Mouse (Mus musculus) cerebellum, adult 2 months (tissue): Measurements from ENCODE around the gene Frg2f1.

Source experiments
- CTCF ChIP-seq: fragments of 200-500 bp; IDR thresholded peaks from 2 replicates; pipeline ENCODE4 v1.5.1; 2011; ENCODE audit warnings: low read depth, mild to moderate bottlenecking, control low read depth, low read length, moderate library complexity, borderline replicate concordance; ENCODE audit not compliant: insufficient read depth
- POLR2A ChIP-seq: fragments of 200-500 bp; IDR thresholded peaks from 2 replicates; pipeline ENCODE4 v1.6.1; 2011; ENCODE audit warnings: low read length, control low read depth, borderline replicate concordance; ENCODE audit not compliant: insufficient read depth

DNA sequence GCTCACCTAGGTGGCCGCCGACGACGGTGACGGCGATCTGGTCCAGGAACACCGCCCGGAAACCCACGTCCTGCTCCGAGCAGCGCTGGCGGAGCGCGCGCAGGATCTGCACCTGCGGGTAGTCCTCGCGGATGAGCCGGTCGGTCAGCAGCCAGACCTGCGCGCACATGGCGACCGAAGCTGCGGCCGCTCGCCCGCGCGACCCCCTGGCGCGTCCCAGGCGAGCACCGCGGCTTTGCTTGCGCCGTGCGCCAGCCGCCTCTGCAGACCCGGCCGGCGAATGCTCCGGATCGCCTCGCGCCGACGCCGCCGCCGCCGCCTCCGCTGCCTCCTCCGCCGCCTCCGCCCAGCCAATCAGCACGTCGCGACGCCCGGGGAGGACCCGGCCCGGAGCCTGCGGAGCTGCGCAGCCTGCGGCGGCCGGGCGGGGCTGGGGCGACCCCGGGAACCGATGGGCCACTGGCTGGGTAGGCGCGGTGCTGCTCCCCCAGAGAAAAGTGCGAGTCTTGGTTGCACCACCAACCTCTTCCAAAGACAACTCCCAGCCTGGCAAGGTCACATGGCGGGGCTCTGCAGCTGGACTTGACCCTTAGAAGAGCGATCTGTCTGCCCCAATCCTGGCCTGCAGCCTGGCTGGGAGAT lies 46.9 kb downstream of the Frg2f1 start, which contains the start of gene Rimkla:
- TF ChIP-seq CTCF (no peak), POLR2A (peak; percentile 66)
